Mouse (Mus musculus) lung, postnatal 0 days (tissue): ENCODE results near the gene Ahdc1.

Experiments used
- CTCF ChIP-seq: IDR thresholded peaks from 2 replicates; pipeline ENCODE4 v1.5.1; 2016; ENCODE audit warnings: antibody characterized with exemption, mild to moderate bottlenecking
- EP300 ChIP-seq: IDR thresholded peaks from 2 replicates; pipeline ENCODE4 v1.6.1; 2016; ENCODE audit warnings: antibody characterized with exemption, mild to moderate bottlenecking, control low read depth

- no peak for TF ChIP-seq CTCF
- TF ChIP-seq EP300 = peak; percentile 37; the same call in 1 of the 2 replicates
Measured at GRCm38 (mm10) chr4:132982999-132983398, 28.1 kb upstream of the Ahdc1 start.
